Mouse (Mus musculus): Measurements from ENCODE around the gene Rasa2. TPM values are rescaled to one million over a fixed set of nuclear protein-coding genes. Genes with fewer than 3 reads are reported as not detected.

Gene Rasa2
- total and polyA plus RNA-seq, 2 experiments from 2014 or later: 6.9 to 38.9 TPM

DNA sequence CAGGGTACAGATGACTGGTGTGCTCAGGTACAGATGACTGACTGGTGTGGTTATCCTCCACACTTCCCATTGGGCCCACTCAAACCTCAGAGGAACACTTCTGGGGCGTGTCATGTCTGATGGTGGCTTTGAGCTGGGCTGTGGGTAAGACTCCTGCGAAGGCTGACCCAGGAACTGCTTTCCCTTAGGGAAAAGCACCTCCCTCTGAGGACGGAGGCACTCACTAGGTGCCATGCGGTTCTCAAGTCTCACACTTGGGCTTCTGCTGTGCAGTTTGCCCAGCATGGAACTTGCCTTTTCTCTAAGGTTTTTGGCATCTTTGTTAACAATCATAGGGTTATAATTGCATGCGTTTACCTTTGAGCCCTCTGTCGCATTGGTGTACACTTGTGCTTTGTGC, 96.0 kb downstream of the Rasa2 start:
- Histone ChIP-seq H3K27ac (ENCODE audit: low read depth) (no peak overlapping the region), H3K9ac (replicated peaks; ENCODE audit: low read depth, low read length) (no peak overlapping the region), H3K4me2 (ENCODE audit: low read depth, low read length) (no peak overlapping the region), H3K36me3 (replicated peaks; ENCODE audit: control insufficient read depth, insufficient read depth, low read length) (no peaks in the 10 kb centered on the region), H3K9me3 (replicated peaks; ENCODE audit: control insufficient read depth, low read length) (no peaks in the 10 kb centered on the region), H3K4me3 (ENCODE audit: low read depth, low read length) (no peak overlapping the region), H3K27me3 (ENCODE audit: control insufficient read depth, insufficient read depth, low read length) (no peaks in the 10 kb centered on the region), H3K4me1 (ENCODE audit: control insufficient read depth, insufficient read depth) (peaks cover 16% of the 10 kb centered on the region; the same call in 1 of the 2 replicates)
- TF ChIP-seq CTCF (IDR thresholded peaks at IDR 0.05; ENCODE audit: low read depth) (no peak), EP300 (IDR thresholded peaks at IDR 0.05; ENCODE audit: low read depth) (no peak)
- 88% methylated on average over 6 of the region's 6 CpGs for WGBS
- DNase-seq (ENCODE audit: low spot score): no peak
- ATAC-seq (ENCODE audit: insufficient read depth, low read depth): no peak

DNA sequence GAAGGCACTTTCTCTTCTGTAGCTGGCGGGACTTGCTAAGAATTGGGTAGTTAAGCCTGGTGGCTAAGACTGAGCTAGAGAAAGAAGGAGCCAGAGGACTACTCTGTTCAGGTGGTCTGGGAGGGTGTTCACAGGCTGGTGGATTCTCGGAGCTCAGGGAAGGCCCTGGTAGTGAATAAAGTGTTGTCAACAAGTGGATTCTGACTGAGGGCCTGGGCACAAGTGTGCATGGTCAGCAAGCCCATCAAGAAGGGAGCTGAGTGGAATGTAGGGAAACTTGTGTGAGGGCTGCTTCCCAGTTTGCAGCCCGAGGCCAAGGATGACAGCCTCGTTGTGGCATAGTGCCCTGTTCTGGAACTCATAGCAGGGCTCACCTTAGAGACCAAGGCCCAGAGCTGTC, 97.2 kb downstream of the Rasa2 start:
- no peak overlapping the region for H3K9ac ChIP-seq (replicated peaks; ENCODE audit: low read depth, low read length)
- WGBS: 83% methylated on average over 4 of the region's 4 CpGs
- no peak overlapping the region for H3K4me3 ChIP-seq (ENCODE audit: low read depth, low read length)
- no peak overlapping the region for H3K4me2 ChIP-seq (ENCODE audit: low read depth, low read length)
- H3K9me3 ChIP-seq (replicated peaks; ENCODE audit: control insufficient read depth, low read length): no peaks in the 10 kb centered on the region
- no peaks in the 10 kb centered on the region for H3K36me3 ChIP-seq (replicated peaks; ENCODE audit: control insufficient read depth, insufficient read depth, low read length)
- no peaks in the 10 kb centered on the region for H3K27me3 ChIP-seq (ENCODE audit: control insufficient read depth, insufficient read depth, low read length)
- DNase-seq (ENCODE audit: low spot score) (no peak), ATAC-seq (ENCODE audit: insufficient read depth, low read depth) (no peak)
- no peak overlapping the region for H3K27ac ChIP-seq (ENCODE audit: low read depth)
- TF ChIP-seq CTCF (IDR thresholded peaks at IDR 0.05; ENCODE audit: low read depth): no peak
- no peak for TF ChIP-seq EP300 (IDR thresholded peaks at IDR 0.05; ENCODE audit: low read depth)
- H3K4me1 ChIP-seq (ENCODE audit: control insufficient read depth, insufficient read depth): peaks cover 16% of the 10 kb centered on the region; the same call in 1 of the 2 replicates

DNA sequence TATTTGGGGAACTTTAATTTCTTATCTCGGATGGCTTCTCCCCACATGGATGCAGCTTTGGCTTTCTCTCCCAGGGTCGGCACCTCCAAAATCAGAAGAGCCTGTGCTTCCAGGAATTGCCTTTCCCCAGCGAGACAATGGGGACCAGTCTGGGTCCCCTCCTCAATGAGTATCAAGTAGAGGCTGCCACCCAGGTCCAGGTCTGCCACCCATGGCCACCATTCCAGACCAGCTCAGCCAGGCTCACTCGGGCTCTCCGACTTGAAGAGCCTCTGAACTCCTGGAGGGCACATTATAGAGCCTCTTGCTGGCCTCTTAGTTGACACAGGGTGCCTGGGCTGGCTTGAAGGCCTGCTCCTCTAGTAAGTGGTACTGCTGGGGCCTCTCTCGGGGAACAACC, 97.9 kb downstream of the Rasa2 start:
- Histone ChIP-seq H3K4me3 (ENCODE audit: low read depth, low read length) (no peak overlapping the region), H3K9me3 (replicated peaks; ENCODE audit: control insufficient read depth, low read length) (no peaks in the 10 kb centered on the region), H3K9ac (replicated peaks; ENCODE audit: low read depth, low read length) (no peak overlapping the region), H3K4me2 (ENCODE audit: low read depth, low read length) (no peak overlapping the region), H3K27ac (ENCODE audit: low read depth) (no peak overlapping the region), H3K36me3 (replicated peaks; ENCODE audit: control insufficient read depth, insufficient read depth, low read length) (no peaks in the 10 kb centered on the region), H3K27me3 (ENCODE audit: control insufficient read depth, insufficient read depth, low read length) (no peaks in the 10 kb centered on the region), H3K4me1 (ENCODE audit: control insufficient read depth, insufficient read depth) (peaks cover 16% of the 10 kb centered on the region; the same call in 1 of the 2 replicates)
- 75% methylated on average over 6 of the region's 6 CpGs for WGBS
- DNase-seq (ENCODE audit: low spot score): no peak
- no peak for ATAC-seq (ENCODE audit: insufficient read depth, low read depth)
- no peak for TF ChIP-seq CTCF (IDR thresholded peaks at IDR 0.05; ENCODE audit: low read depth)
- TF ChIP-seq EP300 (IDR thresholded peaks at IDR 0.05; ENCODE audit: low read depth): no peak

DNA sequence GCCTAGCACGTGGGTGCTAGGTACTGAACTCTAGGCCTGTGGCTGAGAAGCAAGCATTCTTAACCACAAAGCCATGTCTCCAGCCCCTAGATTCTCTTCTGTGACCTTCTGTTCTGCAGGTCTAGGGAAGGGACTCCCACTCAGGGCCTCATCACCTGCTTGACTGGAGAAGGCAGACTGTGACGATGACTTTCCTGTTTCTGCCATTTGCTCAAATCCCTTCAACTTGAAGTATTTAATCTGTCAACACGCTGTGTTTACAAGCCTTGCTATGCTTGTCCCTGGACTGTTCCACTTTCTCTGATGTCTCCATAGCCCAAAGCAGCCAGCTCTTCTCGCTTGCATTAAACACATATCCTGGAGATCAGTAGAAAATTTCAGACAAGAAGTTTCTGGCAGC, 98.9 kb downstream of the Rasa2 start:
- Histone ChIP-seq H3K27ac (ENCODE audit: low read depth) (no peak overlapping the region), H3K4me1 (ENCODE audit: control insufficient read depth, insufficient read depth) (peaks cover 16% of the 10 kb centered on the region; the same call in 1 of the 2 replicates), H3K27me3 (ENCODE audit: control insufficient read depth, insufficient read depth, low read length) (no peaks in the 10 kb centered on the region), H3K36me3 (replicated peaks; ENCODE audit: control insufficient read depth, insufficient read depth, low read length) (no peaks in the 10 kb centered on the region), H3K9me3 (replicated peaks; ENCODE audit: control insufficient read depth, low read length) (no peaks in the 10 kb centered on the region), H3K4me3 (ENCODE audit: low read depth, low read length) (no peak overlapping the region), H3K9ac (replicated peaks; ENCODE audit: low read depth, low read length) (no peak overlapping the region), H3K4me2 (ENCODE audit: low read depth, low read length) (no peak overlapping the region)
- WGBS: 73% methylated on average over 4 of the region's 4 CpGs
- ATAC-seq (ENCODE audit: insufficient read depth, low read depth) (no peak), DNase-seq (ENCODE audit: low spot score) (no peak)
- no peak for TF ChIP-seq EP300 (IDR thresholded peaks at IDR 0.05; ENCODE audit: low read depth)
- no peak for TF ChIP-seq CTCF (IDR thresholded peaks at IDR 0.05; ENCODE audit: low read depth)

DNA sequence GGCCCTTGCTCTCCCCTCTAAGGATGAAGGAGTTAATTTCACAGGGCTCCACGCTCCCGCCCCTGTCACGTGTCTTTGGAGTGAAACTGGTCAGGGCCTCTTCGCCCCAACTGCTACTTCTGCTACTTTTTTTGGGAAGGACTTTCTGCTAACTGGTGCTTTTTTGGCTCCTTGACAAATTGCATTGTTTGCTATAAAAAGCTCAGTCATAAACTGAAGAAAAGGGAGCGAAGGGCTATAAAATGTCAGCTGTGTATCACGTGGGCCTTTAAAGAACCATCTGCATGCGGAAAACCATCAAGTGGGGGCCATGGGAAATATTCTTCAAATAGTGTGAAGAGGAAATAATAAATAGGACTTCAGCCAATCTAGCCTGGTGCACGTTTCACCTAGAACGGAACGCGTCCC, 100.7 kb downstream of the Rasa2 start:
- H3K27ac ChIP-seq (ENCODE audit: low read depth): no peak overlapping the region
- H3K9ac ChIP-seq (replicated peaks; ENCODE audit: low read depth, low read length): no peak overlapping the region
- H3K27me3 ChIP-seq (ENCODE audit: control insufficient read depth, insufficient read depth, low read length): no peaks in the 10 kb centered on the region
- no peaks in the 10 kb centered on the region for H3K36me3 ChIP-seq (replicated peaks; ENCODE audit: control insufficient read depth, insufficient read depth, low read length)
- no peak for ATAC-seq (ENCODE audit: insufficient read depth, low read depth)
- 0 out of 2 replicates have a peak overlapping the region, but pooled peaks have one; percentile 7 for H3K4me2 ChIP-seq (ENCODE audit: low read depth, low read length)
- WGBS: 48% methylated on average over 11 of the region's 11 CpGs
- H3K4me3 ChIP-seq (ENCODE audit: low read depth, low read length): no peak overlapping the region
- no peak for TF ChIP-seq CTCF (IDR thresholded peaks at IDR 0.05; ENCODE audit: low read depth)
- no peak for TF ChIP-seq EP300 (IDR thresholded peaks at IDR 0.05; ENCODE audit: low read depth)
- 0 out of 2 replicates have a peak, but pooled peaks cover 3% of the 10 kb centered on the region for H3K4me1 ChIP-seq (ENCODE audit: control insufficient read depth, insufficient read depth)
- no peak for DNase-seq (ENCODE audit: low spot score)
- no peaks in the 10 kb centered on the region for H3K9me3 ChIP-seq (replicated peaks; ENCODE audit: control insufficient read depth, low read length)

Measured in heart, postnatal 0 days (tissue).